Mouse (Mus musculus): ENCODE results near the gene Kdm5a. TPM values are rescaled to one million over a fixed set of nuclear protein-coding genes. Genes with fewer than 3 reads are reported as not detected.

The Kdm5a gene
- total and polyA plus RNA-seq, 2 experiments from 2014 or later = 23.0 to 23.4 TPM

DNA sequence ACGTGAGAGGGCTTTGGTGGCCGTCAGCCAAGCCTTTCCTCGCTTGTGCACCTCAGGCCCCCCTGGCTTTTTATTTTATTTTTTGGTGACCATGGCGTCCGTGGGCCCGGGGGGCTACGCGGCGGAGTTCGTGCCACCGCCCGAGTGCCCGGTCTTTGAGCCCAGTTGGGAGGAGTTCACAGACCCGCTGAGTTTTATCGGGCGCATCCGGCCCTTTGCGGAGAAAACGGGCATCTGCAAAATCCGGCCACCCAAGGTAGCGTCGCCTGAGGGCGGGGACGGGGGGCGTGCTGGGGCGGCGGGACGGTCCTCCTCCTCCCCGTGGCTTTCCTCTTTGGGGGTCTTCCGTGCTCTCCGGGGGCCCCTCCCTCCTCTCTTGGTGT lies 590 bp downstream of the Kdm5a start:
- DNase-seq (ENCODE audit: low spot score) (no peak), ATAC-seq (no peak; the same call in 1 of the 2 replicates)
- Histone ChIP-seq H3K27ac (peak overlapping the region; percentile 98), H3K36me3 (ENCODE audit: insufficient read depth, low read length) (peaks cover 14% of the 10 kb centered on the region; the same call in 1 of the 2 replicates), H3K4me1 (ENCODE audit: insufficient read depth, low read length) (peaks cover 12% of the 10 kb centered on the region), H3K9ac (replicated peaks; ENCODE audit: low read length) (peak overlapping the region; percentile 86), H3K27me3 (ENCODE audit: insufficient read depth, low read length) (no peaks in the 10 kb centered on the region), H3K9me3 (ENCODE audit: low read length) (no peaks in the 10 kb centered on the region), H3K4me3 (ENCODE audit: low read length) (peak overlapping the region; percentile 73), H3K4me2 (ENCODE audit: low read depth, low read length) (peak overlapping the region; percentile 85)
- TF ChIP-seq CTCF (IDR thresholded peaks at IDR 0.05; ENCODE audit: low read depth) = no peak
- WGBS = under 1% methylated on average over 31 of the region's 31 CpGs

DNA sequence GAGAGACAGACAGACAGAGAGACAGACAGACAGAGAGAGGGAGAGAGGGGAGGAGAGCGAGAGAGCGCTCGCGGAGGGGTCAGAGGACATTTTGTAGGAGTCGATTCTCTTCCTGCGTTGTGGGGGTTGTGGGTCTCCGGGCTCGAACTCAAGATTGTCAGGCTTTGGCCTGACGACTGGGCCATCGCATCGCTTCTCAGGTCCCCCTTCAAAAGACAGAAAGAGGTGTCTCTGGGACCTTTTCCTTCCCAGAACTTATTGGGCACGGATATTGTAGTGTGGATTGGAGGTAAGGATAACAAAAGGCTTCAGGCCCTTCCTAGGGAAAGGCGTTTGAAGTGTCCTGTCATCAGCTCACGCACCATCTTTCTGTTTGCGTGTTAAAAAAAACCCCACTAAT lies 1.1 kb downstream of the Kdm5a start:
- no peak for ATAC-seq
- 7% methylated on average over 15 of the region's 15 CpGs for WGBS
- Histone ChIP-seq H3K4me2 (ENCODE audit: low read depth, low read length) (peak overlapping the region; percentile 85), H3K4me1 (ENCODE audit: insufficient read depth, low read length) (peaks cover 12% of the 10 kb centered on the region), H3K4me3 (ENCODE audit: low read length) (peak overlapping the region; percentile 73), H3K27ac (0 out of 2 replicates have a peak overlapping the region, but pooled peaks have one; percentile 98), H3K9me3 (ENCODE audit: low read length) (no peaks in the 10 kb centered on the region), H3K27me3 (ENCODE audit: insufficient read depth, low read length) (no peaks in the 10 kb centered on the region), H3K36me3 (ENCODE audit: insufficient read depth, low read length) (peaks cover 15% of the 10 kb centered on the region; the same call in 1 of the 2 replicates), H3K9ac (replicated peaks; ENCODE audit: low read length) (peak overlapping the region; percentile 86)
- no peak for DNase-seq (ENCODE audit: low spot score)
- TF ChIP-seq CTCF (IDR thresholded peaks at IDR 0.05; ENCODE audit: low read depth) = no peak

DNA sequence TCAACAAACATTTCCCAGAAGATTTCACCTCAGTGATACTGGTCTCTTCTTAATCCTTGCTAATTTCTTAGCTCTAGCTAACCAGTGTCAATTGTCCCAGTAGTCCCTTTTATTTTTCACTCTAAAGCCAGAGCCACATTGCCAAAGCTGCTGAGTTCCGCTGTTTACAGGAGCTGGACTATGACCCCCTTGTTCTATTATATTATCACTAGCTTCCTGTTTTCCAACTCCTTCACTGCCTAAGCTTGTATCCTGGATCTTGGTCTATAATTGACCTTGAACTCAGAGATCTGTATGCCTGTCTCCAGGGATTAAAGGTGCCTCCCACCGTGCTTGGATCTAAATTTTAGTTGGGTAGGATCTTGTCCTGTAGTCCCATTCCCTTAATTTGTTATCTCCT lies 12.8 kb downstream of the Kdm5a start:
- H3K27ac ChIP-seq = no peak overlapping the region
- H3K9ac ChIP-seq (replicated peaks; ENCODE audit: low read length) = no peak overlapping the region
- TF ChIP-seq CTCF (IDR thresholded peaks at IDR 0.05; ENCODE audit: low read depth) = no peak
- DNase-seq (ENCODE audit: low spot score) (no peak), ATAC-seq (no peak)
- H3K9me3 ChIP-seq (ENCODE audit: low read length) = no peaks in the 10 kb centered on the region
- no peak overlapping the region for H3K4me2 ChIP-seq (ENCODE audit: low read depth, low read length)
- no peaks in the 10 kb centered on the region for H3K4me1 ChIP-seq (ENCODE audit: insufficient read depth, low read length)
- 91% methylated on average over 2 of the region's 2 CpGs for WGBS
- peaks cover 38% of the 10 kb centered on the region for H3K36me3 ChIP-seq (ENCODE audit: insufficient read depth, low read length)
- no peaks in the 10 kb centered on the region for H3K27me3 ChIP-seq (ENCODE audit: insufficient read depth, low read length)
- no peak overlapping the region for H3K4me3 ChIP-seq (ENCODE audit: low read length)

DNA sequence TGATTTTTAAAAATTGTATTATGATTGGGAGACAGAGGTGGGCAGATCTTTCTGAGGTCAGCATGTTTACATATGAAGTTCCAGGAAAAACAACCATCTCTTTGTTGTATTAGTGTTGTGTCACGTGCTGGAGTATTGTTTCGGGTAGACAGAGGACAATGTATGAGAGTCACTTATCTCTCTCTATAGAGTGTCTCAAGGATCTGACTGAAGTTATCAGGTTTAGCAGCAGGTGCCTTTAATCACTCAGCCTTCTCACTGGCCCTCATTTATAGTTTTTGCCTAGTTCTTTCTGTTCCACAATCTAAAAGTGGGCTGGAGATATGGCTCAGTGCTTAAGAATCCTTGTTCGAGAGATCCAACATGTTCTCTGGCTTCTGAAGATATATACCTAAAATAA lies 26.1 kb downstream of the Kdm5a start:
- Histone ChIP-seq H3K4me3 (ENCODE audit: low read length) (no peak overlapping the region), H3K36me3 (ENCODE audit: insufficient read depth, low read length) (peaks cover 22% of the 10 kb centered on the region), H3K9me3 (ENCODE audit: low read length) (no peaks in the 10 kb centered on the region), H3K27ac (no peak overlapping the region), H3K27me3 (ENCODE audit: insufficient read depth, low read length) (no peaks in the 10 kb centered on the region), H3K4me1 (ENCODE audit: insufficient read depth, low read length) (no peaks in the 10 kb centered on the region), H3K4me2 (ENCODE audit: low read depth, low read length) (no peak overlapping the region), H3K9ac (replicated peaks; ENCODE audit: low read length) (no peak overlapping the region)
- no peak for TF ChIP-seq CTCF (IDR thresholded peaks at IDR 0.05; ENCODE audit: low read depth)
- no peak for DNase-seq (ENCODE audit: low spot score)
- WGBS = 83% methylated on average over 3 of the region's 3 CpGs
- no peak for ATAC-seq

DNA sequence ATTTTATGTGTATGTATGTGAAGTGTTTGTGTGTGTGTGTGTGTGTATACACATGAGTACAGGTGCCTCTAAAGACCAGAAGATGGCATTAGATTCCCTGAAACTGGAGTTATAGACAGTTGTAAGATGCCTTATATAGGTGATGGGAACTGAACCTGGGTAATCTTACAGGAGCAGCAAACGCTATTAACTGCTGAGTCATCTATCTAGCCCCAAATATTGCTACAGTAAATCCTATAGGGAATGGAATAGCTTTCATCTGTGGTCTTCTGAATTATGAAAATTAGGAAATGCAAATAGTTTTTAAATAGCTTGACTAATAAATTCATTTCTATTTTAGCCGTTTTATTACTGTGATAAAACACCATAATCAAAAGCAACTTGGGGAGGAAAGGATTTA lies 28.9 kb downstream of the Kdm5a start:
- H3K4me3 ChIP-seq (ENCODE audit: low read length) = no peak overlapping the region
- H3K27me3 ChIP-seq (ENCODE audit: insufficient read depth, low read length) = no peaks in the 10 kb centered on the region
- 89% methylated on average over 2 of the region's 2 CpGs for WGBS
- no peak overlapping the region for H3K9ac ChIP-seq (replicated peaks; ENCODE audit: low read length)
- ATAC-seq = no peak
- TF ChIP-seq CTCF (IDR thresholded peaks at IDR 0.05; ENCODE audit: low read depth) = no peak
- H3K36me3 ChIP-seq (ENCODE audit: insufficient read depth, low read length) = peaks cover 23% of the 10 kb centered on the region
- no peak overlapping the region for H3K4me2 ChIP-seq (ENCODE audit: low read depth, low read length)
- H3K27ac ChIP-seq = no peak overlapping the region
- DNase-seq (ENCODE audit: low spot score) = no peak
- no peaks in the 10 kb centered on the region for H3K4me1 ChIP-seq (ENCODE audit: insufficient read depth, low read length)
- H3K9me3 ChIP-seq (ENCODE audit: low read length) = no peaks in the 10 kb centered on the region

DNA sequence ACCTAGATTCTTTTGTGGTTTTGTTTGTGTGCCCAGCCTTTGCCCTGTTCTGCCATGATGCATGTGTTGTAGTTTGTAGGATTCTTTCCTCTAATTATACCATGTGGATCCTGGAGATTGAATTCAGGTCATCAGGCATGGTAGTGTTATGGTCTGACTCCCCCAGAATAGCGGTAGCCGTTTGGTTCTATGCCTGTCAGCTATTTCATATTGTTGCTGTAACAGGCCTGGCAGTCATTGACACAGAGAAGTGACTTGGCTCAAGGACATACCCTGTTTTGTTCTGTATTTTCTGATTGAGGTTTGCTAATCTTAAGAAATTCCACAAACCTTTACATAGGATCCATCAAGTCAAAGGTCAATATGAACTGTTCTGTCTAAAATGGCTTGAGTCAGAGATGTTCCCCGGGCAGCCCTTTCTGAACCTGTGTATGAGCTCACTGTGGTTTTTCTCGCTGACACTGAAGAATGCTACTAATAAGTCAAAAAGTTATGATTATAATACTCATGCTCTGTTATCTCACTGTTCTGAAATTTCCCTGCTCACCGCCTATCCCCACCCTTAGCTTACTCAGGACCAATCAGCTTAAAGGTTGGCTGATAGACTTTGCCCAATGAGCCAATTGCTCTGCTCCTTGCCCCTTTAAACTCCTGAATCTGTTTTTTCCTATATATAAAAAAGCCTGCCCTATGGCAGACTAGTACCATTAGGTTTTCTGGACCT lies 31.9 kb downstream of the Kdm5a start:
- H3K4me2 ChIP-seq (ENCODE audit: low read depth, low read length) = no peak overlapping the region
- peaks cover 20% of the 10 kb centered on the region for H3K36me3 ChIP-seq (ENCODE audit: insufficient read depth, low read length)
- H3K9me3 ChIP-seq (ENCODE audit: low read length) = no peaks in the 10 kb centered on the region
- no peak for DNase-seq (ENCODE audit: low spot score)
- no peak for ATAC-seq
- H3K27ac ChIP-seq = no peak overlapping the region
- H3K4me1 ChIP-seq (ENCODE audit: insufficient read depth, low read length) = no peaks in the 10 kb centered on the region
- no peak overlapping the region for H3K4me3 ChIP-seq (ENCODE audit: low read length)
- no peak overlapping the region for H3K9ac ChIP-seq (replicated peaks; ENCODE audit: low read length)
- 93% methylated on average over 5 of the region's 5 CpGs for WGBS
- TF ChIP-seq CTCF (IDR thresholded peaks at IDR 0.05; ENCODE audit: low read depth) = no peak
- H3K27me3 ChIP-seq (ENCODE audit: insufficient read depth, low read length) = no peaks in the 10 kb centered on the region

DNA sequence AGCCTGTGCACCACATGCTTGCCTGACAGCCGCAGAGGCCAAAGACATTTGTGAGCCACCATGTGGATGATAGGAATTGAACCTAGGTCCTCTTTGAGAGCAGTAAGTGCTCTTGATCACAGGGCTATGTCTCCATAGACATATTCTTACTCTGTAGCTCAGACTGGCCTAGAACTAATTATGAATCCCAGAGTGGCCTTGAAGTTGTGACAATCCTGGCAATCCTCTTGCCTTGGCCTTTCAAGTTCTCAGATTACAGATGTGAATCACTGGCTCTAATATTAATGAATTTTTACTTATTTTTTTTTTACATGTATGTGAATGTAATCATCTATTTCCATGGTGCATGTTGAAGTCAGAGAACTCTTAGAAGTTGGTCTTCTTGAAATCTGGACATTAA lies 40.0 kb downstream of the Kdm5a start:
- H3K27ac ChIP-seq = no peak overlapping the region
- no peaks in the 10 kb centered on the region for H3K9me3 ChIP-seq (ENCODE audit: low read length)
- WGBS = 100% methylated on average over 1 of the region's 1 CpGs
- no peak overlapping the region for H3K9ac ChIP-seq (replicated peaks; ENCODE audit: low read length)
- no peak for ATAC-seq
- no peak for TF ChIP-seq CTCF (IDR thresholded peaks at IDR 0.05; ENCODE audit: low read depth)
- no peak overlapping the region for H3K4me2 ChIP-seq (ENCODE audit: low read depth, low read length)
- H3K4me3 ChIP-seq (ENCODE audit: low read length) = no peak overlapping the region
- no peaks in the 10 kb centered on the region for H3K27me3 ChIP-seq (ENCODE audit: insufficient read depth, low read length)
- peaks cover 36% of the 10 kb centered on the region for H3K36me3 ChIP-seq (ENCODE audit: insufficient read depth, low read length)
- H3K4me1 ChIP-seq (ENCODE audit: insufficient read depth, low read length) = no peaks in the 10 kb centered on the region
- DNase-seq (ENCODE audit: low spot score) = no peak

All from hindbrain, postnatal 0 days (tissue).